Mouse (Mus musculus): Measurements from ENCODE around the gene Sox13. TPM values are rescaled to one million over a fixed set of nuclear protein-coding genes. Genes with fewer than 3 reads are reported as not detected.

Sox13 gene
- polyA plus RNA-seq, 1 experiment from 2014 or later: 12.3 TPM

GRCm38 (mm10) chr1:133400014-133400725 lies 24.0 kb downstream of the Sox13 start:
- no peaks in the 10 kb centered on the region for H3K27me3 ChIP-seq (ENCODE audit: control insufficient read depth, insufficient read depth, low read length)
- ATAC-seq (ENCODE audit: insufficient read depth, low FRiP score, low TSS enrichment) (no peak), DNase-seq (ENCODE audit: low spot score) (no peak)
- no peak overlapping the region for H3K9ac ChIP-seq (ENCODE audit: low read length)
- 80% methylated on average over 13 of the region's 13 CpGs for WGBS
- no peak overlapping the region for H3K4me3 ChIP-seq (ENCODE audit: low read depth, low read length)
- no peak overlapping the region for H3K4me2 ChIP-seq (ENCODE audit: low read depth)
- H3K4me1 ChIP-seq (ENCODE audit: control insufficient read depth, insufficient read depth, low read length): peaks cover 15% of the 10 kb centered on the region
- H3K27ac ChIP-seq (ENCODE audit: low read depth, low read length): no peak overlapping the region
- H3K9me3 ChIP-seq (ENCODE audit: control insufficient read depth, low read length): no peaks in the 10 kb centered on the region
- H3K36me3 ChIP-seq (ENCODE audit: control insufficient read depth, insufficient read depth, low read length): no peaks in the 10 kb centered on the region

- Histone ChIP-seq H3K9me3 (ENCODE audit: control insufficient read depth, low read length) (no peaks in the 10 kb centered on the region), H3K27ac (ENCODE audit: low read depth, low read length) (peak overlapping the region; percentile 94), H3K4me2 (ENCODE audit: low read depth) (peak overlapping the region; percentile 27; the same call in 1 of the 2 replicates), H3K4me3 (ENCODE audit: low read depth, low read length) (no peak overlapping the region), H3K36me3 (ENCODE audit: control insufficient read depth, insufficient read depth, low read length) (no peaks in the 10 kb centered on the region), H3K27me3 (ENCODE audit: control insufficient read depth, insufficient read depth, low read length) (no peaks in the 10 kb centered on the region), H3K4me1 (ENCODE audit: control insufficient read depth, insufficient read depth, low read length) (peaks cover 15% of the 10 kb centered on the region), H3K9ac (ENCODE audit: low read length) (peak overlapping the region; percentile 61)
- peak; percentile 70 for DNase-seq (ENCODE audit: low spot score)
- ATAC-seq (ENCODE audit: insufficient read depth, low FRiP score, low TSS enrichment): peak; percentile 85
- 5% methylated on average over 17 of the region's 17 CpGs for WGBS
Measured at GRCm38 (mm10) chr1:133397483-133398237, 26.5 kb downstream of the Sox13 start.

- Histone ChIP-seq H3K4me1 (ENCODE audit: control insufficient read depth, insufficient read depth, low read length) (peaks cover 15% of the 10 kb centered on the region), H3K4me3 (ENCODE audit: low read depth, low read length) (no peak overlapping the region), H3K27me3 (ENCODE audit: control insufficient read depth, insufficient read depth, low read length) (no peaks in the 10 kb centered on the region), H3K9me3 (ENCODE audit: control insufficient read depth, low read length) (no peaks in the 10 kb centered on the region), H3K9ac (ENCODE audit: low read length) (peak overlapping the region; percentile 61), H3K27ac (ENCODE audit: low read depth, low read length) (peak overlapping the region; percentile 94), H3K36me3 (ENCODE audit: control insufficient read depth, insufficient read depth, low read length) (no peaks in the 10 kb centered on the region), H3K4me2 (ENCODE audit: low read depth) (peak overlapping the region; percentile 27; the same call in 1 of the 2 replicates)
- ATAC-seq (ENCODE audit: insufficient read depth, low FRiP score, low TSS enrichment): peak; percentile 36; the same call in 1 of the 2 replicates
- no peak for DNase-seq (ENCODE audit: low spot score)
- WGBS: 68% methylated on average over 5 of the region's 5 CpGs
Measured at GRCm38 (mm10) chr1:133397094-133397482, 27.1 kb downstream of the Sox13 start.

GRCm38 (mm10) chr1:133396693-133397092 lies 27.5 kb downstream of the Sox13 start:
- Histone ChIP-seq H3K4me1 (ENCODE audit: control insufficient read depth, insufficient read depth, low read length) (peaks cover 15% of the 10 kb centered on the region), H3K27ac (ENCODE audit: low read depth, low read length) (no peak overlapping the region), H3K4me2 (ENCODE audit: low read depth) (no peak overlapping the region), H3K9me3 (ENCODE audit: control insufficient read depth, low read length) (0 out of 2 replicates have a peak, but pooled peaks cover 3% of the 10 kb centered on the region), H3K36me3 (ENCODE audit: control insufficient read depth, insufficient read depth, low read length) (peaks cover 1% of the 10 kb centered on the region), H3K27me3 (ENCODE audit: control insufficient read depth, insufficient read depth, low read length) (no peaks in the 10 kb centered on the region), H3K9ac (ENCODE audit: low read length) (no peak overlapping the region), H3K4me3 (ENCODE audit: low read depth, low read length) (no peak overlapping the region)
- no peak for ATAC-seq (ENCODE audit: insufficient read depth, low FRiP score, low TSS enrichment)
- DNase-seq (ENCODE audit: low spot score): no peak
- WGBS: 95% methylated on average over 5 of the region's 5 CpGs

- ATAC-seq (ENCODE audit: insufficient read depth, low FRiP score, low TSS enrichment) (no peak), DNase-seq (ENCODE audit: low spot score) (no peak)
- H3K36me3 ChIP-seq (ENCODE audit: control insufficient read depth, insufficient read depth, low read length): peaks cover 8% of the 10 kb centered on the region
- WGBS: 72% methylated on average over 4 of the region's 4 CpGs
- H3K4me2 ChIP-seq (ENCODE audit: low read depth): no peak overlapping the region
- H3K4me3 ChIP-seq (ENCODE audit: low read depth, low read length): no peak overlapping the region
- no peaks in the 10 kb centered on the region for H3K27me3 ChIP-seq (ENCODE audit: control insufficient read depth, insufficient read depth, low read length)
- 0 out of 2 replicates have a peak, but pooled peaks cover 3% of the 10 kb centered on the region for H3K9me3 ChIP-seq (ENCODE audit: control insufficient read depth, low read length)
- H3K4me1 ChIP-seq (ENCODE audit: control insufficient read depth, insufficient read depth, low read length): peaks cover 15% of the 10 kb centered on the region
- no peak overlapping the region for H3K27ac ChIP-seq (ENCODE audit: low read depth, low read length)
- H3K9ac ChIP-seq (ENCODE audit: low read length): no peak overlapping the region
Measured at GRCm38 (mm10) chr1:133394702-133395101, 29.5 kb downstream of the Sox13 start.

- Histone ChIP-seq H3K4me1 (ENCODE audit: control insufficient read depth, insufficient read depth, low read length) (no peaks in the 10 kb centered on the region), H3K4me3 (ENCODE audit: low read depth, low read length) (no peak overlapping the region), H3K27ac (ENCODE audit: low read depth, low read length) (no peak overlapping the region), H3K9me3 (ENCODE audit: control insufficient read depth, low read length) (0 out of 2 replicates have a peak, but pooled peaks cover 3% of the 10 kb centered on the region), H3K9ac (ENCODE audit: low read length) (no peak overlapping the region), H3K27me3 (ENCODE audit: control insufficient read depth, insufficient read depth, low read length) (no peaks in the 10 kb centered on the region), H3K4me2 (ENCODE audit: low read depth) (no peak overlapping the region), H3K36me3 (ENCODE audit: control insufficient read depth, insufficient read depth, low read length) (peaks cover 10% of the 10 kb centered on the region)
- no peak for DNase-seq (ENCODE audit: low spot score)
- 71% methylated on average over 19 of the region's 19 CpGs for WGBS
- ATAC-seq (ENCODE audit: insufficient read depth, low FRiP score, low TSS enrichment): no peak
Measured at GRCm38 (mm10) chr1:133387539-133388268, 36.5 kb downstream of the Sox13 start.

- Histone ChIP-seq H3K9ac (ENCODE audit: low read length) (no peak overlapping the region), H3K27me3 (ENCODE audit: control insufficient read depth, insufficient read depth, low read length) (no peaks in the 10 kb centered on the region), H3K4me1 (ENCODE audit: control insufficient read depth, insufficient read depth, low read length) (no peaks in the 10 kb centered on the region), H3K9me3 (ENCODE audit: control insufficient read depth, low read length) (no peaks in the 10 kb centered on the region), H3K27ac (ENCODE audit: low read depth, low read length) (no peak overlapping the region), H3K4me3 (ENCODE audit: low read depth, low read length) (no peak overlapping the region), H3K4me2 (ENCODE audit: low read depth) (no peak overlapping the region), H3K36me3 (ENCODE audit: control insufficient read depth, insufficient read depth, low read length) (peaks cover 4% of the 10 kb centered on the region; the same call in 1 of the 2 replicates)
- 59% methylated on average over 11 of the region's 11 CpGs for WGBS
- ATAC-seq (ENCODE audit: insufficient read depth, low FRiP score, low TSS enrichment) (no peak), DNase-seq (ENCODE audit: low spot score) (no peak)
Measured at GRCm38 (mm10) chr1:133386209-133386608, 38.0 kb downstream of the Sox13 start.

- ATAC-seq (ENCODE audit: insufficient read depth, low FRiP score, low TSS enrichment) (no peak), DNase-seq (ENCODE audit: low spot score) (peak; percentile 76)
- H3K27ac ChIP-seq (ENCODE audit: low read depth, low read length): no peak overlapping the region
- no peaks in the 10 kb centered on the region for H3K9me3 ChIP-seq (ENCODE audit: control insufficient read depth, low read length)
- no peak overlapping the region for H3K4me2 ChIP-seq (ENCODE audit: low read depth)
- no peak overlapping the region for H3K4me3 ChIP-seq (ENCODE audit: low read depth, low read length)
- H3K9ac ChIP-seq (ENCODE audit: low read length): no peak overlapping the region; the same call in 1 of the 2 replicates
- no peaks in the 10 kb centered on the region for H3K27me3 ChIP-seq (ENCODE audit: control insufficient read depth, insufficient read depth, low read length)
- 50% methylated on average over 9 of the region's 9 CpGs for WGBS
- H3K36me3 ChIP-seq (ENCODE audit: control insufficient read depth, insufficient read depth, low read length): peaks cover 4% of the 10 kb centered on the region; the same call in 1 of the 2 replicates
- H3K4me1 ChIP-seq (ENCODE audit: control insufficient read depth, insufficient read depth, low read length): no peaks in the 10 kb centered on the region
Measured at GRCm38 (mm10) chr1:133385506-133385905, 38.7 kb downstream of the Sox13 start.
